Mouse (Mus musculus): ENCODE results near the gene Clasrp.

DNA sequence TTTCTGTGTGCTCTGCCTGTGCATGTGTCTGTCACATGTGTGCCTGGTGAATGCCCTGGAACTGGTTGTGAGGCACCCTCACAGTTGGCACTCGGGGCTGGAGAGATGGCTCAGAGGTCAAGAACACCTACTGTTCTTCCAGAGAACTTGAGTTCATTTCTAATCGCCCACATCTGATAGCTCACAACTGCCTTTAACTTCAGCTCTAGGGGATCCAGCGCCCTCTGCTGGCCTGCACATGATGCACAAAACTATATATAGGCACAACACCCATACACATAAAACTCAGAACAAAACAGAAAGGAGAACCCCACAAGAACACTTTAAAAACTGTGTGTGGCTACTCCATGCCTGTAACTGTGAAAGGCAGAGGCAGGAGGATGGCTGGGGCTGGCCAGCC lies 15.1 kb downstream of the Clasrp start:
- TF ChIP-seq CTCF (IDR thresholded peaks at IDR 0.05; ENCODE audit: borderline replicate concordance, control insufficient read depth, extremely low read depth, insufficient read depth, low read length, poor library complexity) (no peak), POLR2A (IDR thresholded peaks at IDR 0.05; ENCODE audit: control insufficient read depth, extremely low read depth, insufficient read depth, low read length, poor library complexity) (no peak)
